Mouse (Mus musculus) naive thymus-derived CD4-positive, alpha-beta T cell, adult 2 months (primary cell): Measurements from ENCODE around the gene Lbx1.

ENCODE experiments used
- DNase-seq: peaks from one replicate; pipeline ENCODE4 v3.0.0-alpha.2; 2011; ENCODE audit warnings: low read depth

Lbx1 gene

GRCm38 (mm10) chr19:45235766-45236362, at the start of gene Lbx1:
Lbx1 (minus strand) TSS chr19:45235812.
- no peak for DNase-seq

DNA sequence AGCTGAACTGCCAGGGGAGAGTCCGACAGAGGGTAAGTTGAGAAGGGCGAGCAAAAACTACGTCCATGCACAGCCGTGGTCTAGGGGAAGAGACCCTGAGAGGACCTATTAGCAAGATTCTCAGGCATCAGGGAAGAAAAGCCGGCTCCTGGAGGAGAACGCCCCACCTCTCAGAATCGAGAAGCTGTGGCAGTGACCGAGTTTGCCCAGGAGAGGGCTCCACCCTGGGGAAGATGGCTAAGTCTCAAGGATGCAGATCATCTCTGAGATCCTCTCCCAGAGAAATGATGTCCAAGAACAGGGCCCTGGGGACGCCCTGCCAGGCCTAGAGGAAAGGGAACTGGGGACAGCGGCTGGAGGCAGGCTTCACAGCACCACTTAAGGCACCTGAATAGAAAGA, 47.7 kb upstream of the Lbx1 start:
- DNase-seq, result peak; percentile 35

DNA sequence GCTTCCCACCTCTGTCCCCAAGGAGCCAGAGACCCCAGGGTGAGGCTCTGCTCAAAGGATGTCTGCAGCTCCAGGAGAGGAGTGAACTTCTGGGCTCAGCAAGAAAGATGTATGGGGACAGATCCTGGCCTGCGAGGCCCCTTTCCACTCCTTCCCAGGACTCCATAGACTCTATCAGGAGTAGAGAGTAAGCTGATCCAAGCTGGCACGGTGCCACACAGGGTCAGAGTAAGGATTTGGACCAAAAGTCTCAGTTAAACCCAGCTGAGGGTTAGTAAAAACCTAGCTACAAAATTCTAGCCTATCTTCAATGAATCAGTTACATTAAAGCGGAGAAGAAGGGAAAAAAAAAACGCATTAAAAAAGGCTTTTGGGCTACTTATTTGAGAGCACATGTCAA, 40.6 kb upstream of the Lbx1 start:
- DNase-seq, result no peak

GRCm38 (mm10) chr19:45271986-45272385, 36.4 kb upstream of the Lbx1 start:
- DNase-seq, result no peak

GRCm38 (mm10) chr19:45262995-45263394, 27.4 kb upstream of the Lbx1 start:
- DNase-seq, result no peak

- DNase-seq, result no peak
Observed at GRCm38 (mm10) chr19:45257414-45258326, 22.1 kb upstream of the Lbx1 start.

DNA sequence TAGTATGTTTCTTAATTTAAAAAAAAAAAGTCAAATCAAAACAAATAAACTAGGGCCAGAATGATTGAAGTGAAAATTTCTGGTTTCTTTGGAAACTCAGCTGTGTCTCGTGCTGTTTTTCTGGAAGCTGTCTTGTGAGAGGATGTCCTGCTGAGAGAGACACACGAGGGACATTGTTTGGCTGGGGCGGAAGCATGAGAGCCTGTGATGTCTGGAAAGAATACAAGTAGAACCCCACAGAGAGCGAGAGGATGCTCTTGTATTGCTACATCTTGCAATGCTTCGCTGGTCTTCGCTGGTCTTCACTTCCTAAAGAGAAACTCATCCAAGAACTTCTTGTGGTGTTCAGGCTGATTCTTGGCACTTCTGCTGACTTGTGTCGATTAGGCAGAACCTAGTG, 19.2 kb upstream of the Lbx1 start:
- DNase-seq, result no peak

- no peak for DNase-seq
Observed at GRCm38 (mm10) chr19:45252436-45252835, 16.8 kb upstream of the Lbx1 start.

DNA sequence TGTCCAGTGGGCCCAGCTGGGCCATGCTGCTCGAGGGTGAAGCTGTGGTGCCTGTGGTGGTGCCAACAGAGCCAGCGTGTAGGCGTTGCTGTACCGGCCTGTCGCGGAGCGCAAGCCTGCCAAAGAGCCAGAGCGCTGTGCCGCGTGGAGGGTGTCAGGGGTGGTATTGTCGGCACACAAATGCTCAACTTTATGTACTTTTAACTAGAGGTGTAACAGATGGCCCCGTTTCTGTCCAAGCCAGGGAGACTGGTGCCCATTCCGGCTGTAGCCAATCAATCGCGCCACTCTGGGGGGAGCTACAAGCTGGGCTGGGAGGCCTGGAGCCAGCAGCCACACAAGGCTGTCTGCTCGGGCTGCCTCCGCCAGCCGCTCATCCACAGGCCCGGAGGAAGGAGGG, 13.1 kb upstream of the Lbx1 start:
- no peak for DNase-seq

- DNase-seq, result peak; percentile 48
Observed at GRCm38 (mm10) chr19:45243918-45244700, 8.5 kb upstream of the Lbx1 start.

- no peak for DNase-seq
Observed at GRCm38 (mm10) chr19:45243264-45243602, 7.6 kb upstream of the Lbx1 start.

DNA sequence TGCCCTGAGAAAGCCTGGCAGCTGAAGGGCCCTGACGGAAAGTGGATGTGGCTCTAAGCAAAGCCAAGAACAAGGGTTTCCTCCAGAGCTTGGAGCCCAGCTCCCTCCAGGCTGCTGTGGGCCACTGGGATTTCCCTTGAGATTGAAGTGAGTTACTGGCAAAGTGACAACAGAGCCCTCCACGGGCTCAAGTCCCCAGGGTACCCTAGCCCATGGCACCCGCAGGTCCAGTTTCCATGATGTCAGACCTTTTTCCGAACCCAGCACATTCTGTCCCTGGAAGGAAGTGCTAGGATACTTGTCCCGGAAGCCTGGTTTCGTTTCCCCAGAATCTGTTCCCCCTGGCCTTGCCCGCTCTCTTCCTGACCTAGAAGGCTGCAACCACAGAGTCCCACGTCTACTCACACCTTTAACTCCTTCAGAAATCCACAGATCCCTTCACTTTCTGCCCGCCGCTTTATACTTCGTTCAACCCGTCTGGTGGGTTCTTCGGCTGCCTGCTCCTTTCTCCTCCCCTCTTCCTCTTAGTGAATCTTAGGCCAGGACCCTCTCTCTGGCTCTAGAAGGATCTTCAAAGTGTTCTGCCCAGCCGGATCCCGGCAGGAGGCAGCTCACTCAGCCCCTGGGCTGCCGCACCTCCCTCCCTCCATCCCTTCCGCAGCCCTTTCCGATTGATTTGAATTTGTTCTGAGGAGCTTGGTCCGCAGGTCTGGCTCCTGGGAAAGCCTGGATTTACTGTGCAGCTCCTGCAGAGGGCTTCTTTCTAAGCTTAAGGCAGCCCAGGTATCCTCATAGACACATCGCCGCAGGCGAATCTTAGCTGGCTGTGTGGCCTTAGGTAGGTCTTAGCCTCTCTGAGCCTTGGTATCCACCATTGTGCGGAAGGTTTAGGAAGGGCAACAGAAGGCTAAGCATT, 7.0 kb upstream of the Lbx1 start:
- DNase-seq, result no peak

- DNase-seq, result no peak
Observed at GRCm38 (mm10) chr19:45242017-45242347, 6.4 kb upstream of the Lbx1 start.

GRCm38 (mm10) chr19:45240026-45240425, 4.4 kb upstream of the Lbx1 start:
- no peak for DNase-seq

DNA sequence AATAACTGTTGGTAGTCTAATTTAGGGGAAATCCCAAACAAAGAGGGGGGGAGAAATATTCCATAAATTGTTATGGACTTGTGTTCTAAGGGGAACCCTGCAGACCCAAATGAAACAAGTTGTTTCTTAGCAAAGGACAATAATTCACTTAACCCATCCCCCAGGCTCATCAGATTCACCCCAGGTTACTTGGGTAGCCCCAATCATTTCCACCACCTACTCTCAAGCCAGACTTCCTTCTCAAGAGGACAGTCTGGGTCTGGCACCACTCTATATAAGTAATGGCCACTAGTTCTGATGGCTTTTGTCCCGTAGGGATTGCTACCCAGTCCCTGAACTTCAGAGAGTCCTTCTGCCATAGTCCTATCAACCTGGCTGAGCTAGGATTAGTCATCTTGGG, 3.6 kb upstream of the Lbx1 start:
- DNase-seq, result no peak

DNA sequence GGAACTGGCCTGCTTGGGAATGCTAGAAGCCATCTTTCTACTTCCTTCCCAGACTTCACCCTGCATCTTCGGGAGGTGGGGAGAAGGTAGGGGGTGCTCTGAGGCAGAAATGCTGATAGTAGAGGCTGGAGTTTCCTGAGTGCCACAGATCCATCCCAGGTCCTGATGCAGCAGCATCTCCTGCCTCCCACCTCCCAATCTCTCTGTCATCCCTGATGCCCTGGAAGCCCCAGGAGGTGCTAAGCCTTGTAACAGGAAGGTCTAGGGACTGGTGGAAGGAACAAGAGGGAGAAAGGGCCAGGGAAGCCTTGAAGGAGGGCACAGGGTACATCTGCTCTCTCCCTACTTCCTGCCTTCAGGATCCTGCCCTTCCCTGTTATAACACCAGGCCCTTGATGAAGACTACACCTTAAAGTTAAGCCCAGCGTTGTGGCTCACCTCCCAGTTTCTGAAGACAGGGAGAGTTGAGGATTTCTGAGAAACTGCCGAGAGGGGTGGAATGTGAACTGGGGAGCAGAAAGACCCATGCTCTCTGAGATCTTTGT, 2.1 kb upstream of the Lbx1 start:
- no peak for DNase-seq

GRCm38 (mm10) chr19:45237099-45237498, 1.5 kb upstream of the Lbx1 start:
- DNase-seq, result no peak

DNA sequence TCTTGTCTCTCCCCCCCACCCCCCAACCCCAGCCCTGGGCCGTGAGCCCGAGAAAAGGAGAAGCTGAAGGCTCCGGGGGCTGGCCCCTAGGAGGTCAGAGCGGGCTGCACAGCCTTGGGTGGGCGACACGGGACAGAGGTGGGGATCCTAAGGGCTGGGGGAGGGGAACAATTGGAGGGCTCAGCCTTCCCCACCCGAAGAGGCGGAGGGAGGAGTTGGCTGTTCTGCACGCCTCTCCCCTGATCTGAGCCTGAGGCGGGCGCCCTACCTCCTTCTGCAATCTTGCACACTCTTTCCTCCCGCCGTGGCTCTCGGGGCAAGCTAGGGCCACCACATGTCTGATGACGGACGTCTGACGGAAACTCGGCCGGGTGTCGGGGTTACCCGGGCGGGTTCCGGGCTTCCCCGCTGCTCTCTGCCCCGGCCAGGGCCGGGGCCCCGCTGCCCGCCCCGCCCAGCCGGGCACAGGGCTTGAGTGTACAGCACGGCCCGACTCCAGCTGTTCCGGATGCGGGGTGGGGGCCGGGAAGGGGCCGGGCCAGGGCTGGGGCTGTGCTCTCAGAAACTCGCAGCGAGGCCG, 841 bp upstream of the Lbx1 start:
- peak; percentile 27 for DNase-seq

- DNase-seq, result no peak
Observed at GRCm38 (mm10) chr19:45235331-45235741, 276 bp downstream of the Lbx1 start.

DNA sequence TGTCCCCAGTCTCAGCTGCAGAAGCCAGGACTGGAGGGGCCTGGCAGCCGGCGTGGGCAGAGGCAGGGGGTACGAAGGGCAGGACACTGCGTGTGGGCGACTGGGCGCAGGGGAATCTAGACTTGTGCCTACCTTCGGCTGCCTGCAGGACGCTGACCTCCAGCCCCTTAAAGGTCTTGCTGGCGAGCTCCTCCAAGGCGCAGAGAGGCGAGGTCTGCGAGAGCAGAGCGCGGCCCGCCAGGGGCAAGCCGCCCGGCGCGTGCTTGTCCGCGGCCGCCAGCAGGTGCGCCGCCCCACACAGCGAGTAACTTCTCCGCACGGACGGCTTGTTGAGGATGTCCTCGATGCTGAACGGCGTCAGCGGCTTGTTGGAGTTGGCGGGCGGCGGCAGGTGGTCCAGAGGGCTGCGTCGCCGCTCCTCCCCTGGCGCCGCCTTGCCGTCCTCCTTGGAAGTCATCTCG, 811 bp downstream of the Lbx1 start:
- DNase-seq, result peak; percentile 23

DNA sequence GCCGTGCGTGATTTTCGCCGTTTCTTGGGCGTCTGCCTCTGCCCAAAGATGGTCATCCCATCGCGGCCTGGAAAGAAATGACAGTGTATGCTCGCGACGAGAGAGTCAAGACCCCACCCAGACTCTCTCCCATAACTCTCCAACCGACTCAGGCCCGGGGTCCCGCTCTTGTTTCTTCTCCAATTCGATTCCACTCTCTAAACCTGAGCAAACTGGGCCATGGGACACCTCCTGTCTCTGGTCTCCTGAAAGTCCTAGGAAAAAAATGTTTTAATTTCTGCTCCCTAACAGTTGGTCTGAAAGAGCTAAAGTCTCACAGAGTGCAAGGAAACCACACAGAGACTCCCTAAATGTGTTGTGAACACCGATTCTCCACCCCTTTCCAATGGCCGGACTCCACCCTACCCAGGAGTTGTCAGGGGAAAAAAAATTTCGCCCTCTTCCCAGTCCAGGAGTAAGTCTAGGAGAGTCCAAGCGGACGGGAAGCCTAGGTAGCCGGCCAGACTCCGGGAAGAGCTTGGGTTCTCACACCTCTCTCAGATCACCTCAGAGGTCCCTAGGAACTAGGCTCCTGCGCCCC, 1.3 kb downstream of the Lbx1 start:
- no peak for DNase-seq
